Mouse (Mus musculus) Patski (cell line): ENCODE data around the gene Glyctk. TPM values are rescaled to one million over a fixed set of nuclear protein-coding genes. Genes with fewer than 3 reads are reported as not detected.

ENCODE experiments used
- ATAC-seq: fragments of 100-300 bp; one replicate; pipeline ENCODE4 v1.8.0; 2021
- CTCF ChIA-PET: fragments of 350-600 bp; sonication (Branson Sonifier 250); formaldehyde crosslinking; loops from one replicate; lab custom pipeline; 2022; ENCODE audit warnings: inconsistent platforms; lab: Charles Lee
- POLR2A ChIA-PET: fragments of 350-600 bp; sonication (Branson Sonifier 250); formaldehyde crosslinking; loops from one replicate; lab custom pipeline; 2022; ENCODE audit warnings: antibody characterized with exemption, inconsistent platforms; lab: Charles Lee
- DNase-seq: peaks from one replicate; pipeline ENCODE4 v3.0.0-alpha.2; 2011; ENCODE audit warnings: low read depth, low spot score
- H3K27me3 ChIP-seq: fragments of 371-371 bp; one replicate; pipeline ENCODE4 v1.5.1; 2021
- CTCF ChIP-seq: fragments of 100-300 bp; IDR thresholded peaks from one replicate; pipeline ENCODE4 v1.5.1; 2021
- in situ Hi-C: fragments of 300-500 bp; cut with MboI; formaldehyde crosslinking; loops from 3 replicates; pipeline ENCODE4 v1.11.1; 2018; ENCODE audit warnings: low pct_unique_long_range_greater_than_20kb, mixed read lengths
- polyA plus RNA-seq: library from polyadenylated mRNA; unstranded; gene quantifications from one replicate; pipeline ENCODE4 v1.2.3, GENCODE M21; 2021

Gene Glyctk
- polyA plus RNA-seq: 1.2 TPM

DNA sequence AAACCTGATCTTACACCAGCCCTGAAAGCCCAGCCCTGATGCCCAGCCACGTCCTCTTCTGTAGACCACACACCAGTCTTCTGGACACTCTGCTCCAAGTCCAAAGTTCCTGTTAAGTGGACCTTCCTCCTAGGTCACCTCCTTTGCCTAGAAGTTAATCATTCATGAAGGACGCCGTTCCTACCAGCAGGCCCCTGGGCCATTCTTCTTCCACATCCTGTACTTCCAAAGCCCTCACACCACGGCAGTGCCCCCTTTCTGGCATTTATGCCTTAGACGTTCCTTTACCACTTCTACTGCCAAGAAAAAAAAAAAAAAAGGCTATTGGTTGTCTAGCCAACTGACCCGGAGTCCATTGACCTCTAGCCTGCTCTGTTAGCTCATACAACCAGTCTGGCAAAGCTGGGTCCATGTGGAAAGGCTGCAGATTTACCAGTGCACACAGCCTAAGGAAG lies at the start of gene Glyctk:
Gene Glyctk (minus strand): TSS at position 102 of the 455 bp plus-strand sequence.
- DNase-seq: no peak
- H3K27me3 ChIP-seq: no peaks in the 10 kb centered on the region
- ChIA-PET POLR2A (interaction anchor here (4.7 kb wide), 1 partner anchor 13 kb away, joined by 30 read pairs; the partner anchor contains the start of gene Wdr82), CTCF (interaction anchor here (1.0 to 2.5 kb wide), 3 partner anchors 11 to 45 kb away, joined by 4 to 8 read pairs (median 5); no protein-coding TSS in a partner anchor)
- in situ Hi-C loops: no loop called here
- no peak for TF ChIP-seq CTCF
- no peak for ATAC-seq

DNA sequence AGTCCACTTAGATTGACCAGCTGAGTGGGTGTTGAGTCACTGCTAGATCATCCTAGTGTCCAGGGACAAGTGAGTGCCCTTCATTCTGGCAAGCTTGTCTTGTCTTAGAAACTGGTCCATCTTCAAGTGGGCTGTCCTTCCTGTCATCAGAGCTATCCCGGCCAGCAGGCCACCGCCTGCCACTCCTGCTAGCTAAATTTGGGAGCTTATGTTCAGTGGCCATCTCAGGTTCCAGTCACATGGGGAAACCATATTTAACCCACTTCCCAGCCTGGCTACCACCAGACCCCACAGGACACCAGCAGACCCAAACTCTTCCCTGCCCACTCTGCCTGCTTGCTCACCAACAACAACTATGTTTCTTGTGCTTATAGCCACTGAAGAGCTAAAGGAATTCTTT lies 48.6 kb upstream of the Glyctk start:
- TF ChIP-seq CTCF: no peak
- DNase-seq (no peak), ATAC-seq (no peak)
- ChIA-PET CTCF (interaction anchor here (0.8 to 1.2 kb wide), 3 partner anchors 28 to 270 kb away, joined by 3 to 4 read pairs (median 3); partner anchors contain the start of genes Parp3, Poc1a and Rrp9), POLR2A (no interaction called here)
- no peaks in the 10 kb centered on the region for H3K27me3 ChIP-seq
- in situ Hi-C loops: no loop called here

DNA sequence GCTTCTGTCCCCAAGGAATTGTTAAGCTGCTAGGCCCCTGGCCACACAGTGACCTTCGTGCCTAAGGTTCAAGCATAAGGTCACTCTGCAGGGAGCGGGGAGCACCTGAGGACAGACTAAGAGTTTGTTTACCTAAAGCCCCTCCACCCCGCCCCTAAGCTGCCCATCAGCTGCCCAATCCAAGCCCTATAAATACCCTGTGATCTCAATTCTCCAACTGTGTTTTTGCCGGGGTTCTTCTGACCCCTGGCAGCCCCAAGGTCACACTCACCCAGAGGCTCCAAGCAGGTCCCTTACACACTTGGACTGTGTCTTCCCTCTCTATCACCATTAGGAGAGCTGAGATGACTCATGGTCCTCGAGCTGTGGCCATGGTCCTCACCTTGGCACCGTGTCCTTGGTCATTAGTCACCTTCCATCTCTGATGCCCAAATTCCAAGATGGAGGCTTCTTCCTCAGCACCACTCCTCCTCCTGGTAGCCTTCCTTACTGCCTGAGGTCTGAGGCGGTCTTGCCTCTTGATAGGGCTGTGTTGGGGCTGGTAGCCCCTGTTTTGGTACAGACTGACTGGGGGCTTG lies 47.9 kb upstream of the Glyctk start:
- no peak for ATAC-seq
- TF ChIP-seq CTCF: no peak
- ChIA-PET CTCF (interaction anchor here (0.8 to 1.2 kb wide), 4 partner anchors 28 to 270 kb away, joined by 3 to 6 read pairs (median 4); partner anchors contain the start of genes Parp3, Poc1a and Rrp9), POLR2A (no interaction called here)
- DNase-seq: no peak
- no peaks in the 10 kb centered on the region for H3K27me3 ChIP-seq
- in situ Hi-C loops: no loop called here

GRCm38 (mm10) chr9:106203990-106204851 lies 46.3 kb upstream of the Glyctk start:
- ATAC-seq: no peak
- ChIA-PET CTCF (interaction anchor here (1.2 to 3.9 kb wide), 3 partner anchors 9 to 32 kb away, joined by 4 to 16 read pairs (median 6); no protein-coding TSS in a partner anchor), POLR2A (no interaction called here)
- H3K27me3 ChIP-seq: no peaks in the 10 kb centered on the region
- DNase-seq: no peak
- no peak for TF ChIP-seq CTCF
- in situ Hi-C loops: no loop called here

GRCm38 (mm10) chr9:106202819-106203636 lies 45.1 kb upstream of the Glyctk start, which contains the start of gene Twf2:
Twf2 (plus strand) TSS chr9:106203108.
- CTCF ChIA-PET: interaction anchor here (1.4 to 3.9 kb wide), 2 partner anchors 10 to 31 kb away, joined by 4 to 16 read pairs; no protein-coding TSS in a partner anchor
- H3K27me3 ChIP-seq: no peaks in the 10 kb centered on the region
- TF ChIP-seq CTCF: no peak
- POLR2A ChIA-PET: no interaction called here
- in situ Hi-C loops: no loop called here
- peak; percentile 72 for ATAC-seq
- DNase-seq: peak; percentile 34

DNA sequence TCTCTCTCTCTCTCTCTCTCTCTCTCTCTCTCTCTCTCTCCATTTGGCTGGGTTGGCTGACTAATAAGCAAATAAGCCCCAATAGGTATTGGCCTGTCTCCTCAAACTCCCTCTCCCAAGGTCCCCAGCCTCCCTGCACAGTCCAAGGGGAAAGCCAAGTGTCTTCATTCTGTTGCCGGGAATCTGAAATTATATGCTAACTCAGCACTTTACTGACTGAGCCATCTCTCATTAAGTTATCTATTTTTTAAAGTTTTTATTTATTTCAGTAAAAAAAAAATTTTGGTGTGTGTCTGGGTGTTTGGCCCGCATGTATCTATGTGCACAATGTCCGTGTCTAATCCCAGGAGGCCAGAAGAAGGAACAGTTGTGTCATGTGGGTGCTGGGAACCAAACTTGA lies 44.0 kb upstream of the Glyctk start:
- in situ Hi-C loops: no loop called here

GRCm38 (mm10) chr9:106199535-106200272 lies 41.8 kb upstream of the Glyctk start, which contains the start of gene Ppm1m:
Ppm1m (minus strand) TSS chr9:106199746.
- H3K27me3 ChIP-seq: no peaks in the 10 kb centered on the region
- CTCF ChIA-PET: no interaction called here
- DNase-seq (no peak), ATAC-seq (no peak)
- in situ Hi-C loops: loop anchor here (25.0 kb wide), 1 partner anchor 1113 kb away; no protein-coding TSS in a partner anchor
- TF ChIP-seq CTCF: no peak
- POLR2A ChIA-PET: interaction anchor here (0.6 to 1.6 kb wide), 3 partner anchors 21 to 29 kb away, joined by 3 to 5 read pairs (median 4); partner anchors contain the start of gene Wdr82

More for the DNA sequence above, 44.0 kb upstream of the Glyctk start:
- DNase-seq (no peak), ATAC-seq (no peak)
- no peaks in the 10 kb centered on the region for H3K27me3 ChIP-seq
- ChIA-PET POLR2A (no interaction called here), CTCF (interaction anchor here (3.9 kb wide), 1 partner anchor 11 kb away, joined by 16 read pairs; no protein-coding TSS in a partner anchor)
- TF ChIP-seq CTCF: no peak

- no peak for DNase-seq
- ChIA-PET CTCF (interaction anchor here (3.3 kb wide), 1 partner anchor 13 kb away, joined by 13 read pairs; no protein-coding TSS in a partner anchor), POLR2A (interaction anchor here (0.8 to 1.6 kb wide), 2 partner anchors 22 to 28 kb away, joined by 3 to 5 read pairs; partner anchors contain the start of gene Wdr82)
- TF ChIP-seq CTCF: no peak
- peak; percentile 60 for ATAC-seq
- in situ Hi-C loops: loop anchor here (25.0 kb wide), 1 partner anchor 1113 kb away; no protein-coding TSS in a partner anchor
- H3K27me3 ChIP-seq: no peaks in the 10 kb centered on the region
Observed at GRCm38 (mm10) chr9:106198962-106199458, 41.1 kb upstream of the Glyctk start.
